Mouse (Mus musculus) adrenal gland (tissue): Measurements from ENCODE around the gene Adgrg2.

Source experiments
- intact Hi-C: fragments of 180-260 bp; cut with DNase I; formaldehyde crosslinking; loops from one replicate; pipeline ENCODE4 v1.15.1; 2025

The Adgrg2 gene

GRCm38 (mm10) chrX:160501687-160502047 is 111.2 kb downstream of the Adgrg2 start:
- intact Hi-C loops, result no loop called here

- intact Hi-C loops, result no loop called here
Measured at GRCm38 (mm10) chrX:160502048-160503041, 111.9 kb downstream of the Adgrg2 start, which contains the start of gene Phka2. Gene Phka2, plus strand, starts transcription at chrX:160502166.

- intact Hi-C loops, result no loop called here
Measured at GRCm38 (mm10) chrX:160509046-160509445, 118.6 kb downstream of the Adgrg2 start.

GRCm38 (mm10) chrX:160510197-160510596 is 119.7 kb downstream of the Adgrg2 start:
- intact Hi-C loops, result no loop called here

GRCm38 (mm10) chrX:160516027-160516426 is 125.5 kb downstream of the Adgrg2 start:
- intact Hi-C loops, result no loop called here

- intact Hi-C loops, result no loop called here
Measured at GRCm38 (mm10) chrX:160542772-160543171, 152.3 kb downstream of the Adgrg2 start.
